Mouse (Mus musculus): Measurements from ENCODE around the gene Ptgfrn.

GRCm38 (mm10) chr3:101012597-101012996, 97.5 kb downstream of the Ptgfrn start:
- TF ChIP-seq POLR2A (IDR thresholded peaks at IDR 0.05; ENCODE audit: control insufficient read depth in 1 of 2, insufficient read depth in 1 of 2, low read depth in 1 of 2, low read length in 2 of 2, poor library complexity in 1 of 2) (no peak), RCOR1 (IDR thresholded peaks at IDR 0.05; ENCODE audit: low read depth, low read length) (no peak), ZC3H11A (IDR thresholded peaks at IDR 0.05; ENCODE audit: low read depth, low read length) (no peak), SMC3 (IDR thresholded peaks at IDR 0.05; ENCODE audit: low read depth, low read length) (no peak), MAX (IDR thresholded peaks at IDR 0.05; ENCODE audit: low read length) (no peak), USF2 (IDR thresholded peaks at IDR 0.05; ENCODE audit: borderline replicate concordance in 1 of 2, insufficient read depth in 1 of 2, low read depth in 1 of 2, low read length in 2 of 2) (no peak), EP300 (IDR thresholded peaks at IDR 0.05; ENCODE audit: low read depth in 1 of 2, low read length in 2 of 2) (no peak), BHLHE40 (IDR thresholded peaks at IDR 0.05; ENCODE audit: borderline replicate concordance, low read depth, low read length) (no peak), MAZ (IDR thresholded peaks at IDR 0.05; ENCODE audit: low read depth, low read length) (no peak), KAT2A (conservative IDR thresholded peaks at IDR 0.05; ENCODE audit: low read depth, low read length) (no peak), JUND (IDR thresholded peaks at IDR 0.05; ENCODE audit: low read depth, low read length) (no peak), CTCF (IDR thresholded peaks at IDR 0.05 in 2 of 3, conservative IDR thresholded peaks at IDR 0.05 in 1 of 3; ENCODE audit: control insufficient read depth in 1 of 3, insufficient read depth in 1 of 3, low read depth in 2 of 3, low read length in 3 of 3, poor library complexity in 1 of 3, severe bottlenecking in 1 of 3) (no peak)
